Mouse (Mus musculus): ENCODE data around the gene Vegfd. TPM values are rescaled to one million over a fixed set of nuclear protein-coding genes. Genes with fewer than 3 reads are reported as not detected.

The Vegfd gene
- total RNA-seq (2021) = 44.5 and 52.7 TPM in 2 replicates
- long read RNA-seq, partial matches to known transcripts = 22 of 25 reads
- long read RNA-seq, other reads (novel, unspliced or antisense) = 2 of 25 reads

GRCm38 (mm10) chrX:164373081-164373480 is at the start of gene Vegfd:
TSS of gene Vegfd (plus strand) at chrX:164373378.
- DNase-seq = peak; percentile 42

DNA sequence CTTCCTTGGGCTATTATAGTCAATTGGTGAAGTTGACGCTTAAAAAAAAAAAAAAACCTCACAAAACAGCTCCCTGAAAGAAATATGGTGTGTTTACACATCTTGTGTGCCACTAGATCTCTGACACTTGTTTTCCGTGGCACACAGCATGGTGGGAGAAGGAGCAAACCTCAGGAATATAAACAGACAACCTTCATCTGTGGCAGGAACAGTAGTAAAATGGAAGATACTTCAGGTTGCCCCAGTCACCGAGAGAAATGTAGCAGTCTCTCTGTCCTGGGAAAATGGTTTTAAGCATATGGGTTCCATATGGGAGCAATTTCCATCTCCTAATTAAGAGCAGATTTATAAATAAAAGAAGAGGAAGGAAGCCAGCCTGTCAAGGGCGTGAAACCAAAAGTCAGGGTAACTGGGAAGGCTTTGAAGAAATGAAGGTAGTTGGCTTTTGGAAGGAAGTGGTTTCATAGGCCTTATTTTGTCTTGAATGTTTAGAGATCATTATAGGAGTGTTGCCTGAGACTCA is 49.7 kb upstream of the Vegfd start:
- no peak for DNase-seq

DNA sequence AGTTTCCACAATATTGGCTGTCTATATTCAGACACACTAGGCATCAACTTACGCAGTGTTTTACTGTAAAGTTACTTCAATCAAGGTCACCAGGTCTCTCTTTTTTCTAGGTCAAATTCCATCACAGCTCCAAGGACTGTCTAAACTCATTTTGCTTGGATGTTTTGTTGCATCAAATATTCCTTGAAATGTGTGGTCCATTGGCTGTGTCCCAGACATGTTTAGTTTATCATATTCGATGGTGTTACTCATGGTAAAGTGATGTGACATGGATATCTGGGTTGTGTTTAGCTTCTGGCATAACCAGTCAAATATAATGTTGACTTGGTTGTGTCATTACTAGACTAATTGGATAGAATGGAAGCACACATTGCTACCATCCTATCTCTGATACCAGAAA is 42.8 kb upstream of the Vegfd start:
- no peak for DNase-seq

GRCm38 (mm10) chrX:164330766-164331165 is 42.4 kb upstream of the Vegfd start:
- DNase-seq = no peak

GRCm38 (mm10) chrX:164338591-164338990 is 34.6 kb upstream of the Vegfd start:
- no peak for DNase-seq

DNA sequence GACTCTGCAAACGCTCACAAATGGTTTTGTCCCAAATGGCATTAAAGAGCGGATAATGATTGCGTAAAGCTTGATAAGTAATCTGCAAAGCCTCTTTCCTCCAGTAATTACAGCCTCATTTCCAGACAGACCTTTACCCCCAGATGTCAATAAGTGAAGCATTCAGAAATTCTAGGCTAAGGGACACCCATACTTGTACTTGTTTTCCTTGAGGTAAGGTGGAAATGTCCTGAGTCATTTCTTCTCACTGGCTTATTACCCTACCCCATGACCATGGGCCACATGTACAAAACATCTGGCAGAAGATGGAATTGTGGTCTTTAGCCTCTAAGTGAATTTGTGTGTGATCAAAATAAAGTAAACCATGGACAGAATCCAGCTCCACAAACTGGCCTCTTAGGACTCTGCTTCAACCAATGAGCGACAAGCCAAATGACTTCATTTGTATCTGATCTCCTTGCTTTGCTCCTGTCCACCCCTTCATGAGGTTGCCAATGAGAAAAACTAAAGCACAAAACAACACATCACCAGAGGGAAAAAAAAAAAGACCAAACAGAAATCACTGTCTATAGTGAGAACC is 27.7 kb upstream of the Vegfd start:
- no peak for DNase-seq

GRCm38 (mm10) chrX:164348937-164349336 is 24.2 kb upstream of the Vegfd start:
- no peak for DNase-seq

DNA sequence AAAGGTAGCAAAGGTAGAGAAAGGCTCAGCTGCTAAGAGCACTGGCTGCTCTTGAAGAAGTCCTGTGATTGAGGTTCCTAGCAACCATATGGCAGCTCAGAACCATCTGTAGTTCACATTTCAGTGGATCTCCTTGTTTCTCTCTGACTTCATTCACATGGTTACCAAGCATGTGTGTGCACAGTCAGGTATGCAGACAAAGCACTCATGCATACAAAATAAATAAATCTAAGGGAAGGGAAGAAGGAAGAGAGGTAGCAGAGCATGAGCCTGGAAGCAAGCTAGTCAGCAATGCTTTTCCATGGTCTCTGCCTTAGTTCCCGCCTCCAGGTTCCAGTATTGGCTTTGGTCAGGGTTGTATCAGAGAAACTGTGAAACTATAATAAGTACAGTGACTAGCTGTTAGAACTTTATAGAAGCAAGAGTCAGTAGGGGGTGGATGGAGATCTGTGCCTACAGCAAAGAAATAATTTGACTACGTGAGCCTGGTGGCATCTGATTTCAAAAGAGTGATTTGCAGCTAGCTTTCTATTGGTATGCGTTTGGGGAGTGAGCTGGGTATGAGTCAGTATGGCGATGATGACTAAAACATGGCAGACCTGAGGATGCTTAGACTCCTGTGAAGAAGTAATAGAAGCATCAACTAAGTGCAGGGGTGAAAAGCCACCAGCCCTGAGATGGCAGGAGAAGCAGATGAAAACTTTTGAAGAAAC is 7.9 kb upstream of the Vegfd start:
- no peak for DNase-seq

DNA sequence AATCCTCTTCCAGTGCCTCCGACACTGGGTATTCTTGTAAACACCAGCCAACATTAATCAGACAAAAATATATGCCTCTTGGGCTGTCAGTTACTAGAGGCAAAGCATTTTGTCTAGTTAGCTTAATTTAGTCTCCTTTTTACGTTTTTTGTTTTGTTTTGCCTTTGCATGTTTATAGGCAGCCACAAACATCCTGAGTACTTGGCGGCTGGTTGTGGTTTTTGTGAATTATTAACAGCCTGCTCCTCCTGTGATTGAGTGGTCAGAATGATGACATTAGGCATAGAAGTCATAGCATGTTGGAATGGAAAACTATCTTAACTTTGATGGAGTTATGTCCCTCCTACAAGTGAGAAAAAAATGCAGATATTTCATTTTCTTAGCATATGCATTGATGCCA is 2.6 kb upstream of the Vegfd start:
- DNase-seq = no peak

- DNase-seq = no peak
Observed at GRCm38 (mm10) chrX:164374586-164374985, 1.4 kb downstream of the Vegfd start.

DNA sequence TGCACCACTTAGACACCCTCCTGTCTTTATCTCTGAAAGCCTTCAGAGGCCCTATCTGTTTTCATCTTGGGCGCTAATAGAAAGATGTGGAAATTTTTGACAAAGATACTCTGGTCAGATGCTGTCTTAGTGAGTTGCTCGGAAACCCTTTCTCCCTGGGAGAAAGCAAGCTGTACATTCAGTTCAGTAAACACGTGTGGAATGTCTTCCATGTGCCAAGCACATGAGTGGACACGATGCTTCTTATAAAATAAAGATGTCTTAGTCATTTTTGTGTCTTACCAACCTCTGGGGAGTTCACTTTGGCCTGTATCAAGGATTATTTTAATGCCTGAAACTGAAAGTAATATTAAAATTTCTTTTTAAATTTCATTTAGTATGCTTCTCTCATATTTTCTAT is 6.5 kb downstream of the Vegfd start:
- DNase-seq = no peak

DNA sequence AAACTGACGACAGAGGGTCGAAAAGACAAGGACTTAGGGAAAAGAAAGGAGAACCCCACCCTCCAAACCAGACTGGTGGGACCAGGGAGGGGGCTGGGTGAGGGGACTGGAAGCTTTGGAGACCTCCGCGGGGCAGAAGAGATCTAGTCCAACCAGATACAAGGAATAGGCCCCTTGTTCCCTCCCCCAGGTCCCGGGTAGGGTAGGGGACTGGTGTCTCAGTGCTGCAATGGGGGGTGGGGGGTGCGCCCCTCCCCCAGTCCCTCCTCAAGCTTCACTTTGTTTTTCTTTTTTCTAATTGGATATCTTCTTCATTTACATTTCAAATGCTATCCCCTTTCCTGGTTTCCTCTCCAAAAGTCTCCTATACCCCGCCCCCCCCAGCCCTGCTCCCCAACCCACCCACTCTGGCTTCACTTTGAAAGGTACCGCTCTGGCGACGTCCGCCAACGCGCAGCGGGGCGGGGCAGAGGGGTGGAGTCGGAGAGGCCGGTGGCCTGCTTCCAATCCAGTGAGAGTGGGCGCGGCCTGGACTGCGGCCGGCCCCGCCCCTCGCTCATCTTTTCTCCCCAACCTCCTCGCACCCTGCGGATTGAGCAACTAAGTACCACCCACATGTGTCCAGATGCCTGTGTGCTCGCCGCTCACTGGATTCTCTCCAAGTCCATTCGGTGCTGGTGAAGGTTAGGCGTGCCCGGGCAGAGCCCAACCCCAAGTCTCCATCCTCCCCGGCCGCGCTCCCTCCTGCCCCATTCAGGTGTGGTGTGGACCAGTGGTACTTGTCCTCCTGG is 8.6 kb downstream of the Vegfd start:
- DNase-seq = peak; percentile 83

- DNase-seq = no peak
Observed at GRCm38 (mm10) chrX:164394091-164394490, 20.9 kb downstream of the Vegfd start.

- DNase-seq = no peak
Observed at GRCm38 (mm10) chrX:164398456-164398855, 25.3 kb downstream of the Vegfd start.

- no peak for DNase-seq
Observed at GRCm38 (mm10) chrX:164405080-164405649, 32.0 kb downstream of the Vegfd start.

GRCm38 (mm10) chrX:164406133-164407022 is 33.2 kb downstream of the Vegfd start:
- no peak for DNase-seq

- DNase-seq = no peak
Observed at GRCm38 (mm10) chrX:164408301-164408927, 35.2 kb downstream of the Vegfd start.

DNA sequence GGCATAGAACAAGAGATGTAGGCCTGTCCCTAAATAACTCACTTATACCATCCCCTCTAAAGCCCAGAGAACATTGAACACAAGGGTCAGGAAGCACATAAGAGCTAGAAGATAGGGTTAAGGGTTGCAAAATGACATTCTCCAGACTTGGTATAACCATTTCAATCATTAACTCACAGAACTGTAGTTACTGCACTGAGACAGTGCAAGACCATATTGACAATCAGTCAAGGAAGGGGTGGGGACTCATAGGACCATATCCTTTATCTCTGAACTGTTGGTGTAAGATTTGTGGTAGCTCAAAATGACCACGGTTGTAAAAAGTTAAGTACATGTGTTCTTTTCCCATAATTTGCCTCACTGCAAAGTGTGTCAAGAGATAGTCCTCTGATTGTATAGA is 37.4 kb downstream of the Vegfd start:
- no peak for DNase-seq

- DNase-seq = no peak
Observed at GRCm38 (mm10) chrX:164416803-164417202, 43.6 kb downstream of the Vegfd start.

DNA sequence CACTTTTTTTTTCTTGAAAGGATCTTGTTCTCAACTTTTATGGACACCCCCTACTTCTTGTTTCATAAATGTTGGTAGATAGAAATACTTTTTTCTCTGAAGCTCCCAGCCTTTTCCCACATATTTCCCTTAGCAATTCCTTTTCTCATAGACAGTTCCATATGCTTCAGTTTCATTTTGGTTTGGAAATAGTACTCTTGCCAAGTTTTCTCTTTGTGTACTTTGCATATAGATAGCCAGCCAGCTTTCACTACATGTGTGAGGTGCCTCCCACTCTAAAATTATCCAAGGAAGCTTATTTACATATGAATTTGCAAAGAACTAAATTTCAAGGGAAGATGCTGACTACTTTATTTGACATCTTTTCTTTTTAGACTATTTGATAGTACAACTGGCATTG is 44.8 kb downstream of the Vegfd start:
- DNase-seq = no peak

DNA sequence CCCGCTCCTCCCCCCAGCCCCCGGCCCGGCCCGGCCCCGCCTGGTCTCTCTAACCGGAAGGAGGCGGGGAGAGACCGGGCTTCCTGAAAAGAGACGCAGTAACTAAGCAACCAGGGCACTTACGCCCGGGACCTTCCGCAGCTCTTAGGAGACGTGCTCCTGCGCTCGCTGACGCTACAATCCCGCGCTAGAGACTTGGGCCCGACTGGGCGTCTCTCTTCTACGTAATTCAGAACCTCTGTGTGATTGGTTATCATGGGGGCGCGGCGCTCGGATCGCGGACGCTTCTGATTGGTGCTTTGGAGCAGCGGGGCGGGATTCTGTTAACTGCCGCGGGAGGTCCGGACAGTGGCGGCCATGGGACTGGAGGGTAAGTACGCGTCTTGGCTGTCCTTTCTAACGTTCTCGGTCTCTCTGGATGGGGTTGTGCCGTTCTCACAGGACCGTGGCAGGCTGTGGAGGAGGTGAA is 46.3 kb downstream of the Vegfd start, which contains the start of gene Piga:
Piga (plus strand) TSS at position 317 of the 469 bp plus-strand sequence.
- DNase-seq = peak; percentile 83

Data from adrenal gland, postnatal 25 days (tissue).